Mouse (Mus musculus) erythroblast, embryonic 14.5 days (primary cell): ENCODE measurements around the gene Etv5.

Experiments used
- GATA1 ChIP-seq: IDR thresholded peaks from 2 replicates; pipeline ENCODE4 v1.6.1; 2012; ENCODE audit warnings: low read length, inconsistent platforms, mixed read lengths
- TAL1 ChIP-seq: IDR thresholded peaks from 3 replicates; pipeline ENCODE4 v1.6.1; 2012; ENCODE audit warnings: low read length, inconsistent platforms, mixed read lengths

- TF ChIP-seq TAL1 (no peak), GATA1 (no peak)
Measured at GRCm38 (mm10) chr16:22348014-22348413, 91.5 kb downstream of the Etv5 start.
